Mouse (Mus musculus) lung, postnatal 25 days (tissue): ENCODE data around the gene Gm10197.

Experiments
- DNase-seq: peaks from one replicate; pipeline ENCODE4 v3.0.0; 2022; ENCODE audit warnings: low spot score

Gene Gm10197

DNA sequence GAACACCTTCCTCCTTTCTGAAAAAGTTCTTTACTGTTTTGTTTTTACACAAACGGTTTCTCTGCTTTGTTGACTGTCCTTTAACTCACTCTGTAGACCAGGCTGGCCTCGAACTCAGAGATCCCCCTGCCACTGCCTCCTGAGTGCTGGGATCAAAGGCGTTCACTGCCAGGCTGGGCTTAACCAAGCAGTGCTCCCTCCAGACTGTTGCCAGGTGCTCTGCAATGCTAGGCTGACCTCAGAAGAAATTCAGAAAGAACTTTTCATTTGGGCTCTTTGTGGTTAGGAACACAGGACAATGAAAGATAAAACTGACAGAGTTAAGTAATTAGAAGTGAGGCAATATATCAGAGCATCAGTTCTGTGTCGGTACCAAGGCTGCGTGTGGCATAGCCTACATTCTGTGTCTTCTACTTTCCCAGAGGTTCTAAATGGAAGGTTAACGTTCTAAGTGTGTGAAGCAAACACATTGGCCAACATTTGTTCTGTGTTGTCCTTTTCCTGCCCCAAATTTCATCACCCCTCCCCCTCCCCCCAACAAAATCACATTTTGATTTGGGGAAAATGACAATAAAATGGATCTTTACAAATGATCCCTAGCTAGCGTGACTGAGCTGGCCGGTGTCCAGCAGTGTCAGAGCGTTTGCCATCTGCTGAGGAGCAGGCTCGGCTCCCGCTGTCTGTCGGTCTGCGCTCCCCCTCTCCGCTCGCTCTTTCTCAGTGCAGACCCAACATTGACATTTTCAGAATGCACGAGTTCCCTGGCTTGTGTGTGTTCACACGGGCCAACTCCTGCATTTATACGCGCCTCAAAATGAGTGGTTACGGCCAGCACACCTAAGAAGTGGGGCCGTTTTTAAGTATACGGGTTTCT, 12.2 kb downstream of the Gm10197 start:
- DNase-seq, result no peak

DNA sequence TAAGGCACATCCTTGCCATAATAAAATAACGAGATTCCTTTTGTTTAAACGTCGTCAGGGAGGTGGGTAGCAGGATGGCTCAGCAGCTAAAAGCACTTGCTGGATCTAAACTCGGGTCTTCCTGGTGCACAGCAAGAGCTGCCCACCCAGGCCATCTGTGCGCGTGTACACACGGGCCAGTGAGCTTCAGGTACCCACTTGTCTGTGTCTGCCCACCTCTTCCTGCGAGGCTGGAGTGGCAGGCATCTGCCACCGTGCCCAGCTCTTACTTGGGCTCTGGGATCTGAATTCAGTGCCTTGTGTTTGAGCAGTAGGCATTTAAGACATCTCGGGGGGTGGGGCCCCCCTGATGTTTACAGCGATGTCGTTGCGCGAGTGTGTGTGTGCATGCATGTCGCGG, 16.5 kb downstream of the Gm10197 start:
- no peak for DNase-seq

DNA sequence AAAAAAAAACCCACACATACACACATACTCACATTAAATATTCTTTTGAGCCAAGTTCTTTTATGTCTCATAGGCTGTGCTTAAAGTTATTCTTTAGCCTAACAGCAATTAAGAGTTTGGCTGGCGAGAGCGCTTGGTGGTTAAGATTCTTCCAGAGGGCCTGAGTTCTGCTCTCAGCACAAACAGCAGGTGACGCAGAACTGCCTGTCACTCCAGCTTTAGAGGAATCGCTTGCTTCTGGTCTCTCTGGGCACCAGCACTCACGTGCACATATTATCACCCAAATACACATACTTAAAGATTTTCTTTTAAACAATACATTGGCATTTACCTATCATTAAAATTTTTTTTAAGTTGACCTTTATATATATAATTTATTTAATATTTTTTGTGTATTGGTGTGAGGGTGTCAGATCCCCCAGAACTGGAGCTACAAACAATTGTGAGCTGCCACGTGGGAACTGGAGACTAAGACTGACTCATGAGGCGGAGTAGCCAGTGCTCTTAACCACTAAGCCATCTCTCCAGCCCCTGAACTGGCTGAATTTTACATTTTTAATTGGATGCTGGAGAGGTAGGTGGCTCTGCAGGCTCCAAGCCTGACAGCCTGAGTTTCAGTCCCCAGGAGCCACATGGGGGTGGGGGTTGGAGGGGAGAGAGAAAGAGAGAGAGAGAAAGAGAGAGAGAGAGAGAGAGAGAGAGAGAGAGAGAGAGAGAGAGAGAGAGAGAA, 17.1 kb downstream of the Gm10197 start:
- no peak for DNase-seq

DNA sequence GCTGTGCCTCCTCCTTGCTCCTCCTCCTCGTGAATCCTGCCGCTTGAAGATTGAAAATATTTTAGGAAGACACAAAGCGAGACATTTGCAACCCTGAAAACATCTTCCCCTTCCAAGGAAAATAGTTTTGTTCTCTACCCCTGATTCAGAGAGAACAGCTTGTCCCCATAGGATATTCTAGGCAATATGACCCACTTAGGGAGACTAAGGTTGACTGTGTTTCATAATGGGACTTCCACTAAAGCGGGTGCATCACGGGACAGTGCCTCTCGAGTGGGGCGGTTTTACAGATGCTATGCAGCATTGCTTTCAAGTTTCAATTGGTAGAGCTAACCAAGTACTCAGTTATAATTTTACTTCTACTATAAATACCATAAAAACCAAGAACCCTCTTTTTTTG, 17.7 kb downstream of the Gm10197 start:
- no peak for DNase-seq

DNA sequence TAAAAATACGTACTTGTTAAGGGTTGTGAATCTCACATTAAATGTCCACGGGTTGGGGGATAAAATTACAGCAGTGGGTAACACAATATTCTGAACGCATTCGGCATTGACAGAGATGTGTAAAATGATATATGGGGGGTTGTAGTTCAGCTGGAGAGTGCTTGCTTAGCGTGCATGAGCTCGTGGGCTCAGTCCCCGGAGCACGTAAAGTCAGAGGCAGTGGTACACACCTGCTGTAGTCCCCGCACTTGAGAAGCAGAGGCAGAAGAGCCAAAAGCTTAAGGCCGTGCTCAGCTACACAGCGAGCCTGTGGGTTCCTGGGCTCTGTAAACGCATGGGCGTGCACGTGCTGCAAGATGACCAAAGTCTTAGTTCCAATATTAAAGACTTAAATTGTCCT, 25.8 kb downstream of the Gm10197 start:
- no peak for DNase-seq

DNA sequence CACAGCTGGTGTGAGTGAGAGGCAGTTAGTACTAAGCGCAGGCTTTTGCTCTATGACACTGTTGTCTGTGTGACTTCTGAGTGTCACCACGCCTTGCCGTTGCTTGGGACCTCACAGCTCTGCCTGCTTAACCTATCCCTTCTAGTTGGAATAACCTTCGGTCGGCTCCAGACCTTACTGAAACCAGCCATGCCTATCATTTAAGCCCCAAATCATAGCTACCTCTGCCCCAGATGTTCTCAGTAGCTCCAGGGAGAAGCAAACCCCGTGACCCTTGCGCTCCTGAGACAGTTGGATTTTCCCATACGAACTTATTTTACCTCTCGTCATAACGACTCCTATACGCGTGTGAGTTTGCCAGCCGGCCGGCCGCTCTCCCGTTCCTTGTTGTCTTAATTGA, 27.5 kb downstream of the Gm10197 start:
- no peak for DNase-seq

DNA sequence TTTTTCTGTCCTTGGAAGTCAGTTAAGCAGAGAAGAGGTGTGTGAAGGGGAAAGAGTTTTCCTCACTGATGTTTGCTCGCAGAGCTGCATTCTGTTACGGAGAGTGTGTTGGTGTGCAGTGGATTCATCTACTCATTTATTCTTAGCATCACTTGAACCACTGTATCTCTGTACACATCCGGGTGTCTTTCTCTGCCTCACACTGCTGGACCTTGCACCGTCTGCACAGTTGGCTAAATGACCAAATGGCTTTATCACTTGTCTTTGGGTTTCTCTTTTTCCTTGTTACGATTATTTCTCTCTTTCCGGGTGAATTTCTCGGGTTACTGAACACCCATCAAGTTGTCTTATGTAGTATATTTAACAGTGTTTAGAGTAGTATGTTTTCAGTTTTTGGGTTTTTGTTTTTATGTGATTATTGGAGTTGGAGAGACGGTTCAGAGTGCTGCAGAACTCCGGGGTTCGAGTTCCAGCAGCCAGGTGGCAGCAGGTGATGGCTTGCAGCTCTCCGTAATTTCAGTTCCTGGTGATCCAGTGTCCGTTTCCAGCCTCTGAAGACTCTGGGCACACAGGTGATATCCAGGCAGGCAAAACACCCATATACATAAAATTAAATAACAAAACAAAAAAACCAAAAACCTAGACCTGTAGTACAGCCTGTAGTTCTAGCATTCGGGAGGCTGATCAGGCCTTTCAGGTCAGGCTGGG, 28.2 kb downstream of the Gm10197 start:
- DNase-seq, result no peak

DNA sequence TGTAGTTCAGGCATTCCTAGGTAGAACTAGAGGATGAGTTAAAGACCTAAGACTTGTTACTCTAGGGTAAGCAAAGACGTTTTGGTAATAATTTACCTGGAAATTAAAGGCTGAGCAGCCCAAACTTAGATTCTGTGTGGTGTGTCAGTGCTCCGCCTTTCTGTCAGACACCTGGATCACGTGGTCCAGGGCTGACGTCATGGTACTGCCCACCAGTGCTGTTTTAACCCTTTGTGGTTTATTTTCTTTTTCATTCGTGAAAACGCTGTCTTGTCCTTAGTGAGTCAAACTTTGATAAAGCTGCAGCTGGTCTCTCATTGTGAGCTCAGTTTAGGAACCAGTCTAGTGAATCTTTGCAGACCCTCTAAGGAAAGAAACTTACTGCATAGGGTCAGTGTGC, 31.1 kb downstream of the Gm10197 start:
- DNase-seq, result no peak

DNA sequence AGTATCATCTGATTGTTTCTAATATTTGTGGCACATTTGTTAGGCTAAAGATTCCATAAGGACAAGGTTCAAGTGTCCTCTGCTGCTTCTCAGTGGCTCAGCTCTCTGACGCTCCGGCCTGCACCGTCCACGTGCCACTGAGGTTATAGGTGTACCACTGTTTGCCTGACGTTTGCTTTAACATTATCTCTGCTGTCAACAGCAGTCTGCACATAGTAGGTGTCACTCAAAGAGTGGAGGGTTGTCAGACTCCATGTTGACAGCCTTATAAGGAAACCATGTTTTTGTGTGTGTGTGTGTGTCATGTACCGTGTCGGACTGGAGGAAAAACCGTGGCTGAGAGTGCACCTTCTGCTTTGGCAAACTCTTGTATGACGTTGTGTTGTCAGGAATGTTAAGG, 36.3 kb downstream of the Gm10197 start:
- no peak for DNase-seq

DNA sequence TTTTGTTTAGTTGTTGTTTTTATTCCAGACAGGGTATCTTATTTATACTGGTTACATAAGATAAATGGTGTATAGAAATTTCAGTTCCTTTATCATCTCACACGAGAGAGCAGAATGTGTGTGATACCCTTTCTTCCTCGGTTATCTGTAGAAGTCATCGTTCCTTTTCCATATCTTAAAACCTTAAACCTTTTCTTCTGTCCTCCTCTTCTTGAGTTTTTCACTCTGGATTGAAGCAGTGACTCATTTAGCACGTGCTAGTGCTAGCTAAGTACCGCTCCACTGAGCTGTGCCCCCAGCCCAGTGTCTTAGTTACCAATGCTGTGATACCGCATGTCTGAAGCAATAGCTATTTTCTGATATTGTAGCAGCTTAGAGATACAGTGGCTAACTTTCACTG, 37.8 kb downstream of the Gm10197 start:
- DNase-seq, result no peak

DNA sequence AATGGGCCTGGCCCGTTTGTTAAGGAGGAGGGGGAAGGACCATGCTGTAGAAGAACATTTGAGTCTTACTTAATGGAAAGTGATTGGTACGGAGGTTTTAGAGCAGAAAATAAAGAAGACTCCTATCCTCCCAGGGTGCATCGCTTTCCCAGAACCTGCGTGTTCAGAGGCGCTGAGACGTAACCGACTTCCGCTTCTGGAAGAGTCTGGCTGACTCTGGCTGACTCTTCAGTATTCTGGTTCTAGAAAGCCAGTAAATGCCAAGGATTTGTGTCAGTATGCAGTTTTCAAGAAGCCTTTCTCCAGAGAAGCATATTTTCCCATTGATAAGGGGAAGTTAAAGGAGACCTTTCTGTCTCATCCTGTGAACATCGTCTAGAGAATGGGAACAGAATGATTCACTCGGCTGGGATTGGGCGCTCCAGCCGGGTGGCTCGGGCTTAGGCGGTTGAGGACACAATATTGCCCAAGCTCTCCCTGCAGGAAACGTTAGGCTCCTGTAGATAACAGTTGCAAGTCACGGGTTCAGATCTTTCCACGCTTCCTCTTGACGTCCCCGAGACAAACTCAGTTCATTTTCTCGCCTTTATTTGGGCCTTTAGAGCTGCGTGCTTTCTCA, 39.6 kb downstream of the Gm10197 start:
- DNase-seq, result no peak

DNA sequence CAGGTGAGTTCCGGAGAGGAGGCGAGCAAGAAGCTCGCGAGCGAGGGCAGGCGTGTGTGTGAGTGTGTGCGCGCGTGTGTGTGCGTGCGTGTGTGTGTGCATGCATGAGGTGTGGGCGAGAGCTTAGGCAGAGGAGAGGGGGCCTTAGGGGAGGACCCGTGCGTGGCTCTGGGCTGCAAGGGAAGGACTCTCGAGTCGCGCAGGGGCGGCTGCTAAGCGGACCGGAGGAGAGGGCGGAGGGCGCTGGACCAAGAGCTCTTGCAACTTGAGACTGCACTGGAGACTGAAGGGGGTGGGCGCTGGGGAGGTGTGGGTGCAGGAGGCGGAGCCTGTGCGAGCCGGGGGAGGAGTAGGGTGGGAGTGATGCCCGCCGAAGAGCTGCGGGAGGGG, 41.6 kb downstream of the Gm10197 start:
- DNase-seq, result peak; percentile 71

DNA sequence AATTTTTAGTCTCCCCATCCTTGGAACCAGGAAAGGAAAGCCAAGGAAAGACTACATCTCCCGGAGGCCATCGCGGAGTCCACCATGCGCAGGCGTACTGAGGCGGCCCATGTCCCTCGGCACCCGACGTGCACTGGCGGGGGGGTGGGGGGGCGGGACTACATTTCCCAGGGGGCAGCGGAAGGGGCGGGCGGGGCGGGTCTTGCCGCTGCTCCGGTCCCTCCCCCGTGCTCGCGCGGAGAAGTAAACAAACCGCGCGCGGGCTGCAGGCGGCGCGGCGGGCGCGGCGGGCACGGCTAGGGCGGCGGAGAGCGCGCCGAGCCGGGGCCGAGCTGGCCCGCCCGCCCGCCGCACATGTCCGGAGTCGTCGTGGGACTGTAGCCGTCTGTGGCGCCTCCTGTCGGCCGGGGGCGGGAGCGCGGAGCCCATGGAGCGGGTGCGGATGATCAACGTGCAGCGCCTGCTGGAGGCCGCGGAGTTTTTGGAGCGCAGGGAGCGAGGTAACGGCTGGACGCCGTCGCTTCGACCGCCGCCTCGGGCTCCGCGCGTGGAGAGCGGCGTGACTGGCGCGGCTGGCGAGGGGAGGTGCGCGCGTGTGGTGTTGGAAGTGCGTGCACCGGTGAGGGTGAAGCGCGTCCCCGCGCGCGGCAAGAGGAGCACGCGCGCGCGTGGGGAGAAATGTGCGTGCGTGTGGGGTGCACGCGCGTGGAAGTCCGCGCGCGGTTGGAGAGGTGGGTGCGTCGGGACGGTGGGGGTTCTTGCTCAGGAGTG, 42.2 kb downstream of the Gm10197 start:
- peak; percentile 92 for DNase-seq

DNA sequence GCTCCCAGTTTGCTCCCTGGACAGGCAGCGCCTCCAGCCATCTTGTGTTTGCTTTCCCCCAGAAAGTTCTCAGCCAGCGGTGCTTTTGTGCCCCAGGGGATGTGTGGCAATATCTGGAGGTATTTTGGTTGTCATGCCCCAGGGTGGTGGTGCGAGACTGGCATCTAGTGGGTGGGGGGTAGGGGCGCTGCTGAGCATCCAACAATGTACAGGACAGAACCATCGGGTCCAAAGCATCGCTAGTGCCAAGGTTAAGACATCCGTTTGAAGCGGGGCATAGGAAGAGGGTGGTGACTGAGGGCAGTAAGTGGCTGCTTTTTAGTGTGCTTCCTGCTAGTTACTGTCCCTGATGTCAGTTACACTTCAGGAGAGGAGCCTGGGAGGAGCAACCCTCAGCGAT, 43.5 kb downstream of the Gm10197 start:
- no peak for DNase-seq

DNA sequence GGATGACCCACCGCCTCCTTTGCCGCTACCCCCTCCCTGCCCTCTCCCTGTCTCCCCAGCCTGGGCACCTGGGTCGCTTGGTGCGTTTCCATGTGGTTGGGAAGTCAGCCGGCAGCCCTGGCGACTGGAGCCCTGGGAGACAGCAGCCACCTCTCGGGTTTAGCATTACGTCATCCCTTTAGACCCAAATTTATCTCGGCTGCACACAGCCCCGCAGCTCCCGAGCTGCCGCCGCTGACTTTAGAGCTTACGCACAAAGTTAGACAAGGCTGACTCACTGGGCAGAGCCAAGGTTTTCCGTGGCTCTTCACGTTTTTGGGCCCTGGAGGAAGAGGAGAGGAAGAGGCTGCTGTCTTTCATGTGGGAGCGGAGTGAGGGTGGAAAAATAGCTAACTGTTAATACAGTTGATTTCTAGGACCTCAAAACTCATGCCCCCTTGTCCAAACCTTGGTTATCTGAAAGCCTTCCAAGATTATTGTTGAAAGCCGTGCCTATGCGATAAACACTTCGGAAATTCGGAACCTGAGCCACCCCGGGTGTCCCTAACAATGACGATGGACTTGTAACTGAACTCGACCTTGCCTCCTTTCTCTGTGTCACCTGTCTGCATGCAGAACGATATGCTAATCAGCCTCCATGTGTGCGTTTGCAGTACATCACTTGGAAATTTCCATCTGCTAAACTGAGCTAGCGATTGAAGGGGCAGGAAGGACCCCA, 45.8 kb downstream of the Gm10197 start:
- DNase-seq, result no peak

DNA sequence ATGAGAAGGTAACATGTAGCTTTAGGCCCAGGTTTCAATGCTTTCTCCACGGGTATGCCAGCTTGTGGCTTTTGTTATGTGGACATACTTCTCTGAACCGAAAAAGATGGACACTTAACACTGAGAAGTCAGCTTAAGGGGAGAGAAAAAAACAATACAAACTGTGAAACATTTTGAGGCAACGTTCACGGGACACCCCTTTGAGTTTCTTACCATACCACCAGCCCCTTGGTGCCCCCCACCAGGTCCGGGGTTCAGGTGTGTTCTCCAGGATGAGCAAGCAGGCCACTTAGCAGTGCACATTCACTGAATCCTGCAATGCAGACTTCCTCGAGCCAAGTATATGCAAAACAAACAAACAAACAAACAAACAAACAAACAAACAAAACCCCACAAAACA, 46.7 kb downstream of the Gm10197 start:
- DNase-seq, result no peak

DNA sequence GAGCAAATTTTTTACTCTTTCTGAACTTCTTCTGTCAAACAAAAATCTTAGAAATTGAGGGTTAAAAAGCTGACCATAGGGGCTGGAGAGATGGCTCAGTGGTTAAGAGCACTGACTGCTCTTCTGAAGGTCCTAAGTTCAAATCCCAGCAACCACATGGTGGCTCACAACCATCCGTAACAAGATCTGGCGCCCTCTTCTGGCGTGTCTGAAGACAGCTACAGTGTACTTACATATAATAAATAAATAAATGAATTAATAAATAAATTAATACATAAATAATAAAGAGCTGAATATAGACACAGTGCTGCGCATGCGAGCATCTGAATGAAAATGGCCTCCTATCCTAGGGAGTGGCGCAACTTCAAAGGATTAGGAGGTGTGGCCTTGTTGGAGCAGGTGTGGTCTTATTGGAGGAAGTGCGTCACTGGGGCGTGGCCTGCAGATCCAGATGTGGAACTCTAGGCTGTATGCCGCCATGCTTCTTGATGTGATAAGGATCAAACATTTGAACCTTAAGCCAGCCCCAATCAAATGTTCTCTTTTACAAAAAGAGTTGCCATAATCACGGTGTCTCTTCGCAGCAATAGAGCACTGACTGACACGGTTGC, 49.0 kb downstream of the Gm10197 start:
- DNase-seq, result no peak
